Mouse (Mus musculus): ENCODE data around the gene Faap24.

Gene Faap24

GRCm38 (mm10) chr7:35396542-35397168, at the start of gene Faap24, which contains the start of gene Cep89:
Faap24 (minus strand) TSS chr7:35396836.
Cep89 (plus strand) TSS chr7:35397035.
- peak; percentile 87 for DNase-seq (ENCODE audit: extremely low read depth, low read depth, low spot score)

GRCm38 (mm10) chr7:35435266-35435665, 38.6 kb upstream of the Faap24 start:
- DNase-seq (ENCODE audit: extremely low read depth, low read depth, low spot score), result no peak

- no peak for DNase-seq (ENCODE audit: extremely low read depth, low read depth, low spot score)
Measured at GRCm38 (mm10) chr7:35428146-35428545, 31.5 kb upstream of the Faap24 start.

- DNase-seq (ENCODE audit: extremely low read depth, low read depth, low spot score), result no peak
Measured at GRCm38 (mm10) chr7:35423071-35423470, 26.4 kb upstream of the Faap24 start.

GRCm38 (mm10) chr7:35416654-35416948, 20.0 kb upstream of the Faap24 start:
- no peak for DNase-seq (ENCODE audit: extremely low read depth, low read depth, low spot score)

GRCm38 (mm10) chr7:35415801-35416653, 19.4 kb upstream of the Faap24 start:
- no peak for DNase-seq (ENCODE audit: extremely low read depth, low read depth, low spot score)

- no peak for DNase-seq (ENCODE audit: extremely low read depth, low read depth, low spot score)
Measured at GRCm38 (mm10) chr7:35415226-35415625, 18.6 kb upstream of the Faap24 start.

- DNase-seq (ENCODE audit: extremely low read depth, low read depth, low spot score), result no peak
Measured at GRCm38 (mm10) chr7:35401169-35401568, 4.5 kb upstream of the Faap24 start.

- DNase-seq (ENCODE audit: extremely low read depth, low read depth, low spot score), result no peak
Measured at GRCm38 (mm10) chr7:35395734-35396456, 741 bp downstream of the Faap24 start.

GRCm38 (mm10) chr7:35392935-35393334, 3.7 kb downstream of the Faap24 start:
- DNase-seq (ENCODE audit: extremely low read depth, low read depth, low spot score), result no peak

GRCm38 (mm10) chr7:35388694-35389093, 7.9 kb downstream of the Faap24 start:
- DNase-seq (ENCODE audit: extremely low read depth, low read depth, low spot score), result no peak

- no peak for DNase-seq (ENCODE audit: extremely low read depth, low read depth, low spot score)
Measured at GRCm38 (mm10) chr7:35386525-35386952, 10.1 kb downstream of the Faap24 start.

GRCm38 (mm10) chr7:35382706-35383353, 13.8 kb downstream of the Faap24 start:
- DNase-seq (ENCODE audit: extremely low read depth, low read depth, low spot score), result no peak

GRCm38 (mm10) chr7:35381861-35382260, 14.8 kb downstream of the Faap24 start:
- no peak for DNase-seq (ENCODE audit: extremely low read depth, low read depth, low spot score)

GRCm38 (mm10) chr7:35380351-35380750, 16.3 kb downstream of the Faap24 start:
- DNase-seq (ENCODE audit: extremely low read depth, low read depth, low spot score), result no peak

- DNase-seq (ENCODE audit: extremely low read depth, low read depth, low spot score), result no peak
Measured at GRCm38 (mm10) chr7:35379492-35380119, 17.0 kb downstream of the Faap24 start.

GRCm38 (mm10) chr7:35376623-35377022, 20.0 kb downstream of the Faap24 start:
- DNase-seq (ENCODE audit: extremely low read depth, low read depth, low spot score), result no peak

GRCm38 (mm10) chr7:35374265-35374664, 22.4 kb downstream of the Faap24 start:
- DNase-seq (ENCODE audit: extremely low read depth, low read depth, low spot score), result no peak

- no peak for DNase-seq (ENCODE audit: extremely low read depth, low read depth, low spot score)
Measured at GRCm38 (mm10) chr7:35373146-35373989, 23.3 kb downstream of the Faap24 start.

- DNase-seq (ENCODE audit: extremely low read depth, low read depth, low spot score), result no peak
Measured at GRCm38 (mm10) chr7:35372483-35373017, 24.1 kb downstream of the Faap24 start.

Measured in fat pad, adult 2 months (tissue).